Mouse (Mus musculus): ENCODE results near the gene Gm3448.
"Not testable (repeated sequence)": the region's sequence is repeated elsewhere in the genome, so short reads cannot be mapped to it uniquely, and the experiment has no call there.

Gene Gm3448

GRCm38 (mm10) chr17:15025513-15025912 is 15.8 kb downstream of the Gm3448 start:
- DNase-seq: not testable (repeated sequence)

DNA sequence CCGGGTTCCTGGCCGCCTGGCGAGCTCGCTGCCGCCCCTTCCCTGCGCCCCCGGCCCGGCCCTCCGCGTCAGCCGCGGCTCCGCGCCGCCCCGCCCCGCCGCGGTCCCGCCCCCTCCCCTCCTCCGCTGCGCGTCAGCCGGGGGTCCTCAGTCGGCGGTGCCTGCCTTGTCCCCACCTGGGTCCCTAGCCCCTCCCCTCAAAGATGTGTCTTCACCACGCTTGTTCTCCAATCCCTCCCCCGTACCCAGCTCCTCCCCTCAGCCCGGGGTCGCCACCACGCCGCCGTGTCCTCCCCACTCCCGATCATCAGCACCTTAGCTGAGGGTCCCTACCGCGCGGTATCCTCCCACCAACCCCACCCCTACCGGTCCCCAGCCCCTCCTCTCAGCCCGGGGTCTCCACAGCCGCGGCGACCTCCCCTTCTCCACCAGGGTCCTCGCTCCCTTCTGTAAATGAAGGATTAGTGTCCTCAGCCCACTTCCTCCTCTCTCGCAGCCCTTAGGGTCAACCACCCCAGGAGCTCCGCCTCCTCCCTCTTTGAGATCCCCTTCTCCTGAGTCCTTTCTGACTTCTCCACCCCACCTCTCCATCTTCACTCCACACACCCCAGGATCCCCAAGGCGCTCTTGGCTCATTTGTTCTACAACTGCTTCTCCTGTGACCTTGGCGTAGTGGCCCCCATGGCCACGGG is 16.7 kb downstream of the Gm3448 start:
- DNase-seq: not testable (repeated sequence)

- DNase-seq: not testable (repeated sequence)
These were observed 17.4 kb downstream of the Gm3448 start for GRCm38 (mm10) chr17:15023878-15024492.

DNA sequence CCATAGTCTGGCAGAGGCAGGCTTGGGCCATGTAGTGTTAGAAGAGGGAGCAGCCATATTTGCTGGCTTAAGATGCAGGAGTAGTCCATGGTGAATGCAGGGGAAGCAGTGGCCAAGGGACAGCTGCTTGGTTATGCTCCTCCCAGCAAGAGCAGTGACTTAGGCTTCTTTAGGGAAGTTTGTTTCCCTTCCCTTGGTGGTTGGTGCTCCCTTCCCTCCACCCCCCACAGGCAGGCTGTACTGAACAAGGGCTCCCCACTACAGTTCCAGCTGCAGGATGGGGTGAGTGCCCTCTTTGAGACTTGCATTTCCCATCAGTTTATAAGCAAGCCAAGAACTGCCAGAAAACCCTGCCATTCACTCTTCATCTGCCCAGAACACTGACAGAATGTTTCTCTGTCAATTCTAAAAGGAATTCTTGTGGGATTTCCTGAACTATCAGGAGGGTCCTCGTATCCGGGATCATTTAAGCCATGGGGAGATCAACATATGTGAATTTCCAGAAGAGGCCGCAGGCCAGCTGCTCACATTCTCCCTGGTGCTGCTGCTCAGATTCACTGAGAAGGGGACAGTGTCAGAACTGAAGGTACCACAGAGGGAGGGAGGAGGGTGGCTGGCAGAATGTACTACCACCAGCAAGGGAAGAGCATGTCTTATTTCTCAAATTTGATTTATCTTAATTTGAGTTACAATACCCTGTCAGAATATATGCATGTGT is 19.7 kb downstream of the Gm3448 start:
- peak; percentile 1 to 3 for DNase-seq

DNA sequence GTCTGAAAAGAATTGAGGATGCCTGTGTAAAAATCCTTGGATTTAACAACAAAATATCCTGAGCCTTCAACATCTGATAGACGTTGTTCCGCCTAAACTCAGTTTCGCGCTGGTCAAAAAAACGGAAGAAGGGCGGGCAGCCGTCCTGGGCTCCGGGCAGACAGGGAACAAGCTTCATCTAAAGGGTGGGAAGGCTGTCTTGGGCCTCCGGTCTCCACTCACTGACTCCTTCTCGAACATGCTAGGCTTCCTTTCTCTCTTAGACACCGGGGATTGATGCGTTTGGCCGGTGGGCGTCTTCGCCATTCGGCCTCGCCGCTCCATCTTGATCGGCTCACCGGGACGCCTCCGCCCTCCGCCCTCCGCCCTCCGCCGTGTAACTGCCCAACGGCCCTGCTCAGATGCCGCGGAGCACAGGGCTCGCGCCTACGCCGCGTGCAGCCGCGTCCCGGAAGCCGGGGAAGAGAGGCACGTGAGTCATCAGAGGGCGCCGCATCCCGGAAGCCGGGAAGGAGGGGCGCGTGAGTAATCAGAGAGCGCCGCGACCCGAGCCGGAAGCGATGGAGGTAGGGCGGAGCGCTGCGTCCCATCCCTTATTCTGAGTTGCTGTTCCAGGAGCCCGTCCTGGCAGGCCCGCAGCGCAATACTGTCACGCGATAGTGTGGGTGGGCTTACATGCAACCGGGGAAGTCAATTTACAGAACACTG is 31.5 kb downstream of the Gm3448 start, which contains the start of gene Gm3435:
Gm3435 (plus strand) TSS at position 471 of the 708 bp plus-strand sequence.
- not testable (repeated sequence) for DNase-seq

DNA sequence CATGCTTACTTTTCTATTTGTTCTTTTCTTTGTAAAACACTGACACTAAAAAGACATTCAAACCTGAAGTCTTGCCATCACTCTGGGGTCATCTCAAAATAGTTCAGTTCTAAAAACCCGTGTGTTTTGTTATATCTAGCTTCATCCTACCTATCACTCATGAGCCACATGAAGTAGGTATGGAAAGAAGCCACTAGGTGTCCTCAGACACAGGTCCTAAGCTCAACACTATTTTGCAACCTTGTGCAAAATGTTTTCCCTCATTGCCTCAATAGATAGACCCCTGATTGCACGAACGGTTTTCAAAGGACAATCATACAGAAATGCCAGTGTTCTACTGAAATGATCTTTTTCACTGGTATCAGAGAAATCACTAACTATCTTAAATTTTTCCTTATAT is 32.2 kb downstream of the Gm3448 start:
- DNase-seq: not testable (repeated sequence)

GRCm38 (mm10) chr17:15000047-15000446 is 41.3 kb downstream of the Gm3448 start:
- DNase-seq: not testable (repeated sequence)

GRCm38 (mm10) chr17:14994140-14994539 is 47.2 kb downstream of the Gm3448 start:
- DNase-seq: not testable (repeated sequence)

GRCm38 (mm10) chr17:14993139-14993832 is 48.1 kb downstream of the Gm3448 start:
- not testable (repeated sequence) for DNase-seq

DNA sequence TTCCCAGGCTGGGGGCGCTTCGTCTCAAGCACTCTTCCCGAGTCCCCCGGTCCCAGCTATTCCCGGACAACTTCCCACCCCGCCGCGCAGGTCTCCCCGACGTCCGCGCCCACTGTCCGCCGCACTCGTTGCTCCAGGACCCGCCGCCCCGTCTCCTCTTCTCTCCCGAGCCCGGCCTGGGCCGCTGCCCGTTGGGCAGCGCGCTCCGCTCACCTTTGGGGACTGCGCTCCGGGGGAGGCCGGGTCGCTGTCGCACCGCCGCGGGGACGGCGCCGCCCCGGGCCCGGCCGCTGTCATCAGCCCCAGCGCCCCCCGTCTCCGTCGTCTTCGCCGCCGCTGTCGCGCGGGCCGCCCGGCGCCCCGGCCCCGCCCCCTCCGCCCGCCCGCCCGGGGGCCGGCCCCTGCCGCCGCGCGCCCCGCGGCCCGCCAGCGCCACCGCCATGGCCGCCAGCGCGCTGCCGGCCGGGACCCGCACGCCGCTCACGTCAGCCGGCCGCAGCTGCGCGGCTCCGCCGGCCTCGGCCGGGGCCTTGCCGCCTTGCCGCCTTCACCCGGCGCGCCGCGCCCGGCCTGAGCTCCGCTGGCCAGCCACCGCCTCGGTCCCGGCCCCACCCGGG is 48.7 kb downstream of the Gm3448 start:
- not testable (repeated sequence) for DNase-seq

DNA sequence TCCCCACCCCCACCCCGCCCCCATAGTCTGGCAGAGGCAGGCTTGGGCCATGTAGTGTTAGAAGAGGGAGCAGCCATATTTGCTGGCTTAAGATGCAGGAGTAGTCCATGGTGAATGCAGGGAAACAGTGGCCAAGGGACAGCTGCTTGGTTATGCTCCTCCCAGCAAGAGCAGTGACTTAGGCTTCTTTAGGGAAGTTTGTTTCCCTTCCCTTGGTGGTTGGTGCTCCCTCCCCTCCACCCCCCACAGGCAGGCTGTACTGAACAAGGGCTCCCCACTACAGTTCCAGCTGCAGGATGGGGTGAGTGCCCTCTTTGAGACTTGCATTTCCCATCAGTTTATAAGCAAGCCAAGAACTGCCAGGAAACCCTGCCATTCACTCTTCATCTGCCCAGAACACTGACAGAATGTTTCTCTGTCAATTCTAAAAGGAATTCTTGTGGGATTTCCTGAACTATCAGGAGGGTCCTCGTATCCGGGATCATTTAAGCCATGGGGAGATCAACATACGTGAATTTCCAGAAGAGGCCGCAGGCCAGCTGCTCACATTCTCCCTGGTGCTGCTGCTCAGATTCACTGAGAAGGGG is 51.1 kb downstream of the Gm3448 start:
- DNase-seq: not testable (repeated sequence)

DNA sequence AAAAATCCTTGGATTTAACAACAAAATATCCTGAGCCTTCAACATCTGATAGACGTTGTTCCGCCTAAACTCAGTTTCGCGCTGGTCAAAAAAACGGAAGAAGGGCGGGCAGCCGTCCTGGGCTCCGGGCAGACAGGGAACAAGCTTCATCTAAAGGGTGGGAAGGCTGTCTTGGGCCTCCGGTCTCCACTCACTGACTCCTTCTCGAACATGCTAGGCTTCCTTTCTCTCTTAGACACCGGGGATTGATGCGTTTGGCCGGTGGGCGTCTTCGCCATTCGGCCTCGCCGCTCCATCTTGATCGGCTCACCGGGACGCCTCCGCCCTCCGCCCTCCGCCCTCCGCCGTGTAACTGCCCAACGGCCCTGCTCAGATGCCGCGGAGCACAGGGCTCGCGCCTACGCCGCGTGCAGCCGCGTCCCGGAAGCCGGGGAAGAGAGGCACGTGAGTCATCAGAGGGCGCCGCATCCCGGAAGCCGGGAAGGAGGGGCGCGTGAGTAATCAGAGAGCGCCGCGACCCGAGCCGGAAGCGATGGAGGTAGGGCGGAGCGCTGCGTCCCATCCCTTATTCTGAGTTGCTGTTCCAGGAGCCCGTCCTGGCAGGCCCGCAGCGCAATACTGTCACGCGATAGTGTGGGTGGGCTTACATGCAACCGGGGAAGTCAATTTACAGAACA is 62.8 kb downstream of the Gm3448 start, which contains the start of the genes 9030025P20Rik and Gm3417:
9030025P20Rik (plus strand) TSS at position 107 of the 677 bp plus-strand sequence.
Gm3417 (minus strand) TSS at position 429 of the 677 bp plus-strand sequence.
- not testable (repeated sequence) for DNase-seq

GRCm38 (mm10) chr17:14977718-14978361 is 63.5 kb downstream of the Gm3448 start:
- DNase-seq: not testable (repeated sequence)

DNA sequence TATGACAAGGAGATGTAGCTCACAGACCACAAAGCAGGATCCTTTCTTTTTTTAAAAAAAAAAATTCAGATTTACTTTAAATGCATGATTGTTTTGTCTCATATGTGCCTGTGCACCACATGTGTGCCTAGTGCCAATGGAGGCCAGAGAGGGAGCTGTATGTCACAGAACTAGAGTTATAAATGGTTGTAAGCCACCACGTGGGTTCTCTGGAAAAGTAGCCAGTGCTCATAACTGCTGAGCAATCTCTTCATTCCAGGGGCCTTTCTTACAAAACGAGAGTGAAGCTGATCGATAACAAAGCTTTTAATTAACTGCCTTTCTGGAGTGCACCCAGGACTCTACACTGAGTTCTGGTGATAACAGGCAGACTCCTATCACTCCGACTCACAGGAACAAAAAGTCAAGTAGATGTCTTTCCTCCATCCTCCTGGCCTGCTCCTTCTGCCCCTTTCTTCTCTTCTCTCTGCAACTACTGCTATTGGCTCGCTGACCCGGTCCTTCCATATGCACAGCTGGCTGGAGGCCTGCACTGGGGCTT is 72.9 kb downstream of the Gm3448 start:
- DNase-seq: not testable (repeated sequence)

GRCm38 (mm10) chr17:14961557-14962154 is 79.7 kb downstream of the Gm3448 start:
- not testable (repeated sequence) for DNase-seq

DNA sequence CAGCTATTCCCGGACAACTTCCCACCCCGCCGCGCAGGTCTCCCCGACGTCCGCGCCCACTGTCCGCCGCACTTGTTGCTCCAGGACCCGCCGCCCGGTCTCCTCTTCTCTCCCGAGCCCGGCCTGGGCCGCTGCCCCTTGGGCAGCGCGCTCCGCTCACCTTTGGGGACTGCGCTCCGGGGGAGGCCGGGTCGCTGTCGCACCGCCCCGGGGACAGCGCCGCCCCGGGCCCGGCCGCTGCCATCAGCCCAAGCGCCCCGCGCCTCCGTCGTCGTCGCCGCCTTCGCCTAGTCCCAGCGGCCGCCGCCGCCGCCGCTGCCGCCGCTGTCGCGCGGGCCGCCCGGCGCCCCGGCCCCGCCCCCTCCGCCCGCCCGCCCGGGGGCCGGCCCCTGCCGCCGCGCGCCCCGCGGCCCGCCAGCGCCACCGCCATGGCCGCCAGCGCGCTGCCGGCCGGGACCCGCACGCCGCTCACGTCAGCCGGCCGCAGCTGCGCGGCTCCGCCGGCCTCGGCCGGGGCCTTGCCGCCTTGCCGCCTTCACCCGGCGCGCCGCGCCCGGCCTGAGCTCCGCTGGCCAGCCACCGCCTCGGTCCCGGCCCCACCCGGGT is 80.3 kb downstream of the Gm3448 start, which contains the start of gene Phf10:
Phf10 (minus strand) TSS at position 323 of the 606 bp plus-strand sequence.
- DNase-seq: peak; percentile 38 to 59

GRCm38 (mm10) chr17:14960520-14960919 is 80.8 kb downstream of the Gm3448 start:
- peak; percentile 32 to 52 for DNase-seq

- DNase-seq: peak in 1 of 2 experiments; percentile 19
These were observed 81.4 kb downstream of the Gm3448 start for GRCm38 (mm10) chr17:14959979-14960378.
